Comparison of ENCODE assay signal across 28 mouse cellular contexts in genomic region chr13:47037946-47038345, GRCm38 (mm10). TPM values are rescaled to one million over a fixed set of nuclear protein-coding genes. Genes with fewer than 3 reads are reported as not detected.
"Had no signal": no experiment of that assay in that cellular context is flagged by ENCODE, and none has a peak within 500 bp of the region (broad histone marks: within the 10 kb centered on the region; RNA-seq: fewer than 3 reads in every experiment).

No protein-coding gene starts in this region.

- ATAC-seq: forebrain, embryonic 13.5 days; forebrain, embryonic 14.5 days; forebrain, embryonic 15.5 days; forebrain, embryonic 16.5 days; forebrain, postnatal 0 days had no signal

- H3K36me3 ChIP-seq: embryonic facial prominence, embryonic 12.5 days; embryonic facial prominence, embryonic 13.5 days; embryonic facial prominence, embryonic 15.5 days; forebrain, embryonic 10.5 days had no signal

- H3K4me3 ChIP-seq: embryonic facial prominence, embryonic 10.5 days; embryonic facial prominence, embryonic 12.5 days; embryonic facial prominence, embryonic 13.5 days; embryonic facial prominence, embryonic 15.5 days; erythroblast, embryonic 14.5 days; forebrain, embryonic 10.5 days; forebrain, embryonic 12.5 days; forebrain, embryonic 13.5 days; forebrain, embryonic 15.5 days; gastrocnemius, adult 2 months; heart, adult 2 months had no signal

- DNase-seq: cerebellum, adult 8-10 months; cerebellum, adult 9-10 months; cerebellum, adult 9-11 months; cerebellum, postnatal 10 days; cerebellum, postnatal 14 days; cerebellum, postnatal 25 days; cerebellum, postnatal 36 days; embryo, embryonic 11 days; forebrain, postnatal 0 days; gastrocnemius, adult 2 months; gastrocnemius, postnatal 10 days; gastrocnemius, postnatal 14 days; gastrocnemius, postnatal 25 days; gastrocnemius, postnatal 36 days; heart, adult 11 months; heart, adult 18-20 months; heart, adult 2 months had no signal

- H3K9ac ChIP-seq: embryonic facial prominence, embryonic 12.5 days; embryonic facial prominence, embryonic 13.5 days; embryonic facial prominence, embryonic 15.5 days; forebrain, embryonic 12.5 days; forebrain, embryonic 13.5 days; forebrain, embryonic 15.5 days; forebrain, postnatal 0 days had no signal

- H3K27ac ChIP-seq: embryonic facial prominence, embryonic 10.5 days; embryonic facial prominence, embryonic 12.5 days; embryonic facial prominence, embryonic 13.5 days; embryonic facial prominence, embryonic 15.5 days; forebrain, embryonic 10.5 days; forebrain, embryonic 12.5 days; forebrain, embryonic 13.5 days; forebrain, embryonic 15.5 days; gastrocnemius, adult 2 months; heart, adult 2 months had no signal

- H3K27me3 ChIP-seq: embryonic facial prominence, embryonic 12.5 days; embryonic facial prominence, embryonic 13.5 days; embryonic facial prominence, embryonic 15.5 days; forebrain, embryonic 12.5 days; forebrain, embryonic 13.5 days; forebrain, embryonic 15.5 days had no signal

- H3K9me3 ChIP-seq: embryonic facial prominence, embryonic 10.5 days; embryonic facial prominence, embryonic 12.5 days; embryonic facial prominence, embryonic 13.5 days; embryonic facial prominence, embryonic 15.5 days; forebrain, embryonic 10.5 days; forebrain, embryonic 12.5 days; forebrain, embryonic 13.5 days; forebrain, embryonic 15.5 days had no signal

- H3K4me2 ChIP-seq: embryonic facial prominence, embryonic 12.5 days; embryonic facial prominence, embryonic 13.5 days; embryonic facial prominence, embryonic 15.5 days; forebrain, embryonic 12.5 days; forebrain, embryonic 13.5 days; forebrain, embryonic 15.5 days had no signal

RNA-seq across cellular contexts. Expression of gene Tpmt, which starts 6.6 kb away (rescaled TPM):
- polyA plus RNA-seq: erythroblast, embryonic 14.5 days had no signal

RNA-seq across cellular contexts. Expression of gene Nhlrc1, which starts 23.3 kb away (rescaled TPM):
- polyA plus RNA-seq: erythroblast, embryonic 14.5 days had no signal
